Mouse (Mus musculus) embryonic fibroblast, embryonic 13.5 days (primary cell): ENCODE results near the gene Sypl.

Experiments
- CTCF ChIP-seq: IDR thresholded peaks from 2 replicates; pipeline ENCODE4 v1.5.1; 2011; ENCODE audit warnings: mild to moderate bottlenecking, control low read depth, low read length, moderate library complexity, borderline replicate concordance; ENCODE audit not compliant: insufficient read depth
- POLR2A ChIP-seq: IDR thresholded peaks from 2 replicates; pipeline ENCODE4 v1.6.1; 2011; ENCODE audit warnings: low read depth, mild to moderate bottlenecking, control low read depth, low read length, moderate library complexity

DNA sequence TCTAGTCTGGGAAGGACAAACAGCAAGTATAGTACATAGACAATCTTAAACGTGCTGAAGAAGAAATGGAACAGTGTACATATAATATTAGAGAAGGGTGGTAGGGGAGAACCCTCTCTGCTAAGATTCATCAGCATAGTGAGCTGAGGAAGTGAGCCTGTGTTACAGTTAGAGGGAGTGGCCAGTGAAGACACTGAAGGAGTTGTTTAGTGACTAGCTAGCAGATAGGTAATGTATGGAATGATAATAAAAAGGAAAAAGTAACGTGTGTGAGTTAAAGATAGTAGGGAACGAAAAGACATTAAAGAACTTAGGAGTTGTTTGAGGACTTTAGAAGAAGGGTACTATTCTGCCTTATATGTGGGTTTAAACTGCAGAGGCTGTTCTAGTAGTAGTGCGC is 10.2 kb downstream of the Sypl start:
- TF ChIP-seq POLR2A (no peak), CTCF (no peak)
